Mouse (Mus musculus): Measurements from ENCODE around the gene Eno4.

GRCm38 (mm10) chr19:58963011-58963410 lies 19.8 kb downstream of the Eno4 start:
- TF ChIP-seq CTCF (IDR thresholded peaks at IDR 0.05; ENCODE audit: extremely low read depth, insufficient read length, insufficient replicate concordance, low read depth, low read length) (no peak), POLR2A (IDR thresholded peaks at IDR 0.05; ENCODE audit: low read depth, low read length) (no peak)

Measured in small intestine, adult 2 months (tissue).